Mouse (Mus musculus) natural killer cell, adult 2 months (primary cell): ENCODE results near the gene Actr8.
A peak's percentile ranks its signal among the peaks of the same experiment; 100 is the strongest.

Experiments used
- DNase-seq, 2 experiments: peaks; one replicate each; pipeline ENCODE4 v3.0.0; 2022; ENCODE audit warnings: low spot score in 2 of 2

Actr8 gene

GRCm38 (mm10) chr14:29978254-29979204, at the start of gene Actr8:
TSS of gene Actr8 (plus strand) at chr14:29978337.
- DNase-seq: peak; percentile 73 to 76

DNA sequence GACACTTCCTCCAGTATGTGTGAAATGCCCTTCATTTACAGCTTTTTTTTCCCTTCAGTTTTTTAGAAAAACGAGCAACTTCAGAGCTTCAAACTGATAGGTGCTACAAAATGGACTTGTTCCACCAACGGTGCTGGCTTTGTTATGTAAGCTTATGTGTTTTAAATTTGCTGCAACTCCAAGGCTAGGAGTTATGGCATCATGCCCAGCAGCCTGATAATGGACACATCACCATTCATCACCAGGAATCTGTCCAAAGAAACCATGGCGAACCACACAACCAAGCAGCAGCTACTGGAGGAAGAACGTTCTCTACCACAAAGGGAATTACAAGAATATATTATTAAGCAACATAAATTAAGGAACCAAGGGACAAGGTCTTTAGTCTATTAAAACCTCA, 49.2 kb upstream of the Actr8 start:
- DNase-seq: no peak

DNA sequence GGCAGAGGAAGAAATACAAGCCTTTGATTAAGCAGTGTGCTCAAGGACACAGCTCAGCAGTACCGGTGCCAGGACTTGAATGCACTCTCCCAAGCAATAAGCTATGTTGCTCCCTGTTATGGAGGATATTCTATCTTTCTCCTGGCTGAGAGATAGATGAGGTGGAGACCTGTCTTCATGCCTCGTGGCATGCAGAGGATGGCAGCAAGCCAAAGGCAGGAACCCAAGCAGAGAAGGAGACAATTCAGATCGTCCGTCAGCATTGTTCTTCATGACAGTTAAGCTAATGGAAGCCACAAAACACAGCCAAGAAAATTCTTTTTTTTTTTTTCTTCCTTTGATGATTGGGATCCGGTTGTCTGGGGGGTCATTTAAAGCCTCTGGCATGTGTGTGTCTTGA, 42.6 kb upstream of the Actr8 start:
- DNase-seq: no peak

- no peak for DNase-seq
Observed at GRCm38 (mm10) chr14:29937466-29937865, 40.7 kb upstream of the Actr8 start.

DNA sequence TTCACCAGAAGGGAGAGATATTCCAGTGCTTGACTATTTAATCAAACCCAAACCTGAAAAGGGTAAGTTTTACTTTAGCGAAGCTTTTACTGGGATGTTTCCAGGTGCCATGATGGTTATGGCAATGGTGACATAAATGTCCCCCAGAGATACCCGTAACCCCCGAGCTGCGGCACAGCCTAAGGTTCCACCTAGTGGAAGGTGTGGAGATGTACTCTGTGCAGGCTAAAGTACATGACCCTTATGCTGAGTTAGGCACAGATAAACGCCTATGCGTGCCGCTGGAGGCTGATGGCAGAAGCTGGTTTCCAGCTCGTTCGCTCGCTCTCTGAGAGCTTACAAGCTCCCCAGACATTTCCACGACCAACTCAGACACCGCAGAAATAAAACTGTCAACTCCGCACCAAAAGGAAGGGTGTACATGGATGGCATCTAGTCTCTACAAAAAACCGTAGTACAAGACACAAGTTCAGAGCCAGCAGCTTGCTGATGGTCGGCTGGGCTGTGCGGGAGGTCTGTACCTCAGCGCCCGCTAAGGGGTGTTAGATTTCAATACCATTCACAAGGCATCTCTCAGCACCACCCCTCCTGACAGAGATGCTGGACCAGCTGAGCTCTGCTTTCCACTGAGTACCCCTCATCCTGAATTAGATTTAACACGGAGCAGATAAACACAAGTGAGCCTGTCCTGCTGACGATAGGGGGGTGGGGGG, 38.4 kb upstream of the Actr8 start:
- DNase-seq: no peak

GRCm38 (mm10) chr14:29940313-29940812, 37.8 kb upstream of the Actr8 start:
- DNase-seq: no peak

- DNase-seq: peak; percentile 18 to 31
Observed at GRCm38 (mm10) chr14:29940877-29941276, 37.3 kb upstream of the Actr8 start.

- DNase-seq: no peak
Observed at GRCm38 (mm10) chr14:29946761-29947309, 31.3 kb upstream of the Actr8 start.

DNA sequence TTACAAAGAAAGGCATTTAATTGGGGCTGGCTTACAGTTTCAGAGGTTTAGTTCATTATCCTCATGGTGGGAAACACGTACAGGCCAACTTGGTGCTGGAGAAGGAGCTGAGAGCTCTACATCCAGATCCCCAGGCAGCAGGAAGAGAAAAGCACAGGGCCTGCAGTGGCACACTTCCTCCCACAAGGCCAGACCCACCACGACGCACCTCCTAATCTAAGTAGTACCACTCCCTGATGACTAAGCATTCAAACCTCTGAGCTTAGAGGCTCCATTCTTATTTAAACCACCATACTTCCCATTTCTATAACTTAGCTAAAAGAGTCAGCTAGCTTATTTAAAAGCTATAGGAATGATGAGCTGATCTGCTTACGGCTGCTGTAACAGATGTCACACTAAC, 27.3 kb upstream of the Actr8 start:
- DNase-seq: no peak

DNA sequence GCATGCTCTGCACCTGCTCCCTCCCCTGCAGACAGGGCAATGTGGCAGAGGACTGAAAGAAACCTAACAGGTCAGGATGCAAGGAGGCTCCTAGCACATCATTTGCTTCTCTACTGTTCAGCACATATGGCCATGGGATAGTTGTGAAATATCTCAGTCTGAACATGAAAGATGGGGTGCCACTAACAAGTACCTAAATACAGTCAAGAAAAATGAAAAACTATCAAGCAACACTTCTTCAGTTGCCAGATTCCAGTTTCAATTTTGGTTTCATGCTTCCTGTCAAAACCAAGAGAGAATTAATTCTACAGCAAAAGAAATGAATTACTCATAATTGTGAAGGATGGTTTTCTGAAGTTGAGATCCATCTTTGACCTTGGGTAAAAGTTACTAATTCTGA, 20.7 kb upstream of the Actr8 start:
- no peak for DNase-seq

DNA sequence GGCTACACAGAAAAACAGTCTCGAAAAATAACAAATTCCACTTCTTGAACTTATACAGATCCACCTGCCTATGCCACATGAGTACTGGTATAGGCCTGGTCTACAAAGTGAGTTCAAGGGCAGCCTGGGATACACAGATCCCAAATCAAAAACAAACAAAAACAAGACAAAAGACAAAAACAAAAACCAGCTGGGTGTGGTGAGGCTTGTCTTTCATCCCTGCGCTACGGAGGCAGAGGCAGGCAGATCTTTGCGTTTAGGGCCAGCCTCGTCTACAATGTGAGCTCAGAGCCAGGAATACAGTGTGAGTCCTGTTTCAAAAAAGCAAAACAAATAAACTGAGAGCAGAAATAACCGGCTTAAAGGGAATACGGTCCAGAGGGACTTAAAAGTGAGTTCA, 10.5 kb upstream of the Actr8 start:
- DNase-seq: no peak

DNA sequence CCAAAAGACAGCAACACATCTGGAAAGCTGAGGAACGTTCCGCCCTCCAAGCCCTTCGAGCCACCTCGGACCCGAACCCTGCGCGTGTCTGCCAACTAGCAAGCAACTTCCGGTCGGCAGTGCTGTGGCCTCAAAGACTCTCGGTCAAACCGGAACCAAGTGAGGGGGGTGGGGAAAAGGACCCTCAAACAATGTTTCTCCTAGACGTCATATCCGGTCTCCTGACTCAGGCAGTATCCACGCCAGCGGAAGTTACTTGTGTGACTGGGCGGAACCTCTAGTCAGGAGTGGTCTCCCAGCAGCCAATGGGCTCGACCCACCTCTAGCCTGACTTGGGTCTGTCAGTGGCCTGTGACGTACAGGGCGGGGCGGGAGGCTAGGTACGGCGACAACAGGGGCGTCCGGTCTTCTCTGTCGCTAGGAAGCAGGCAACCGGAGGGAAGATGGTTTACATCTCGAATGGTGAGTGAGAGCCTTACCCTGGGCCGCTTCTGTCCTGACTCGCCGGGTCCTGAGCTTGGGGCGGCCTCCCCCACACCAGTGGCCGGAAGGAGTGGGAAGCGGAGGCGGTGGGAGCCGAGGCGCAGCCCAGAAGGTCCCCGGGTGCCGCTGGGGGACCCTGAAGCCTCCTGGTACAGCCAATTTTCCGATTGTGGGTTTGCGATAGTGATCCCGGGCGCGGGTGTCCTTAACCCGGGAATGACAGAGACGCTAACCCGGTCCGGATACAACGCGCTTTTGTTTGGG, 9.9 kb upstream of the Actr8 start, which contains the start of gene Selenok:
Gene Selenok (plus strand): TSS at position 234 of the 747 bp plus-strand sequence.
- peak; percentile 95 for DNase-seq

- no peak for DNase-seq
Observed at GRCm38 (mm10) chr14:29971446-29971845, 6.7 kb upstream of the Actr8 start.

DNA sequence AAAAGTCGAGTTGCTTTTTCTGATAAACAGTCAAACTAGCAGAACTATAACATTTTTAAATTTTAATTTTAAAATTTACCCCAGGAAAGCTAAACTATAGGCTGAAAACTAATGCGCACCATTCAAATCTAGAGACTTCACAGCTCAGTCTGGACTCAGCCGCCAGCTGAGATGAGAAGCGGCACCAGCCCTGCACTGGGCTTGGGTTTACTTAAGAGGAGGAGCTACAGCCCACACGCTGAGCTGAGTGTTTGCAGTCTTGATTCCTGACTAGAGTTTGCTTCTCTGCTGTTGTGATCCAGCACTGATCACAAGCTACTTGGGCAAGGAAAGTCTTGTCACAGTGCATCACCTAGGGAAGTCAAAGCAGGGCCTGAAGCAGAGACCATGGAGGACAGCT, 6.1 kb upstream of the Actr8 start:
- no peak for DNase-seq

GRCm38 (mm10) chr14:29976927-29977326, 1.2 kb upstream of the Actr8 start:
- DNase-seq: no peak

DNA sequence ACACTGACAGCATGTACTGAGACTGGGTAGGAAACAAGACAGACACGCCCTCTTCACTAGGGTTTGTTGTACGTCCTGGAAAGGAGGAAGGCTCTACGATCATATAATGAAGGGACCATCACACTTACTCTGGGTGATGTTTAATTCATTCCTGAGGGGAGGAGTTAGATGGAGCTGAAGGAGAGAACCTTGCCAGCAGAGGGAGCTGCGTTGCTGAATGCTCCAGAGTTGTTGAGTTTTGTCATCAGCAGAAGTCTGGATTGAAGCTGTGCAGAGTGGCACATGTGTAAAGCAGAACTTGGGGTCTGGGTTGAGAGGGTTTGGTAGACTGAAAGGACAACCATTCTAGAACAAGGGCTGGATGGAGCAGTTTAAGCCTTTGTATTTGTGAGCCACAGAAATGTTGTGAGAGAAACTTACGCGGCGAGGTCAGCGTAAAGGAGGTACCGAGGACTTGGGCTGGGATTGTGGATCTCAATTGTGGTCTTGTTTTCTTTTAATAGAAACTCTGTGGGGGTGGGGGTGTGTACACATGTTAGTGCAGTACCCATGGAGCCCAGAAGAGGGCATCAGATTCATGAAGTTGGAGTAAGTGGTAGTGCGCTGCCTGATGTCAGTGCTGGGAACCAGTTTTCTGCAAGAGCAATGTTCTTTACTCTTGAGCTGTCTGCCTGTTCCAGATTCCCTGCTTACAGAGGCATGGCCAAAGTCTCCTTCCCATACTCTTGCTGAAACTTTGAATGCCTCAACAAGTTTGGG, 2.5 kb downstream of the Actr8 start:
- peak in 1 of 2 experiments; percentile 29 for DNase-seq

DNA sequence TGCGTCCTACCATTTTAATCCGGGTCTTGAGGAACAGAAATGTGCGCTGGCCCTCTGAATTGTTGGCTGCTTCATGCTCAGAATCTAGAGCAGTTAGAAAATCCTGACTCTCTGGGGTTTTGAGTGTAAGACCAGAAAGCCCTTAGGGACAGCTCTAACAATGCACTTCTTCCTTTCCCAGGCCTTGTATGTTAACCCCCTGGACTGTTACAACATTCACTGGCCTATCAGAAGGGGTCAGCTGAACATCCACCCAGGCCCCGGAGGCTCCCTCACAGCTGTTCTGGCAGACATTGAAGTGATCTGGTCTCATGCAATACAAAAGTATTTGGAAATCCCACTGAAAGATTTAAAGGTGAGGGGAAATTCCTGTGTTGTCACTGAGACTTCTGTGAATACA, 8.0 kb downstream of the Actr8 start:
- DNase-seq: no peak

DNA sequence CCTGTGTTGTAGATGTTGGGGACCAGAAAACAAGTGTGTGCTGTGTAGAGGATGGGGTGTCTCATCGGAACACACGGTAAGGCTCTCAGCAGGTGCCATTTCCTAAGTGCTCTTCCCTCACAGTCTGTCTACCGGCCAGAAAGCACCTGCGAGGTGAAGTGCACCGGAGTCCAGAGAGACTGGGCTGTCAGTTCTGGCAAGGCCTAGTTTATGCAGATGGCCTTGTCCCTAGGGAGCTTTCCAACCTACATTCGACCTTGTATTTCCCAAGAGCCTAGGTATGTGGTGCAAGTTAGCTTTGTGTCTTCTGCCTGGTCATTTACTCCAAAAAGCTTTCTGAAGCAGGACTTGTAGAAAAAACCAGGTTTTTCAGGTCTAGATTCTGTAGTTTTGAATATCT, 9.1 kb downstream of the Actr8 start:
- DNase-seq: no peak

DNA sequence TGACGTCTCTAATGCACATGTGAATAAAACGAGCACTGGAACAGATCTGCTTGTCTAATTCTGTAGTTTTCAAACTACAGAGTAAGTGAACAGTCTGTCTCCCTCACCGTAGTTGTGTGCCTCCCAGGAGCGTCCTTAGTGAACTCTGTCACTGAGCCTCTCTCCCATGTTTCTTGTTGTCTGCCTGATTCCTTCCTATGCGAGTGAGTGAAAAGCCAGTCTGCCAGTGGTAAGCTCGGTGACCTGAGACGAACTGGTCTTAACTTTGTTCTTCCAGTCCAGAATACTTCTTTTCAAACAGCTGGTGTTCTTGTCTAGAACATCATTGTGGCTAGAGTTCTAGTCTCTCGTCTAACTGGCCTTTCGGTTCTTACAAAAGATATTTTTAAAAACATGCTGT, 9.6 kb downstream of the Actr8 start:
- DNase-seq: no peak

GRCm38 (mm10) chr14:29988337-29988736, 10.2 kb downstream of the Actr8 start:
- no peak for DNase-seq

DNA sequence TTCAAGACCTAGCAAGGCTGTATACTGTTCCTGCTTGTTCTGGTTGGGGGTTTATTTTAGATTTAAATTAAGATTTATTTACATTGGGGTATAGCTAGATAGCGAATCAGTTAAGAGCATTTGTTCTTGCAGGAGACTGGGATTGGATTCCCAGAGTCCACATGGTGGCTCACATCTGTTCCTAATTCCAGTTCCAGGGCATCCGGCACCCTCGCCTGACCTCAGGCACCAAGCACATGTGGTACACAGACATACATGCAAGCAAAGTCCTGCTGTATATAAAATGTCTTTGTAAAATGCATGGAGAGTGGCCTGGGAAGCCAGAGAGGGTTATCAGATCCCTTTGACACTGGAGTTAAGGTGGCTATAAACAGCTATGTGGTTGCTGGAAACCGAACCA, 16.8 kb downstream of the Actr8 start:
- DNase-seq: no peak
